Mouse (Mus musculus) embryonic facial prominence, embryonic 13.5 days (tissue): Measurements from ENCODE around the gene Map3k6. TPM values are rescaled to one million over a fixed set of nuclear protein-coding genes. Genes with fewer than 3 reads are reported as not detected.

Experiments used
- ATAC-seq: fragments of 200-750 bp; cut with Nextera tagmentation; 2 replicates; pipeline ENCODE4 v1.8.0; 2017; ENCODE audit warnings: low read depth; ENCODE audit not compliant: insufficient number of reproducible peaks, insufficient read depth, low FRiP score, low TSS enrichment
- H3K27ac ChIP-seq: fragments of 300-500 bp; sonication (generic); 2 replicates; pipeline ENCODE4 v1.5.1; 2015; ENCODE audit warnings: moderate library complexity, mild to moderate bottlenecking, inconsistent platforms
- H3K27me3 ChIP-seq: fragments of 300-500 bp; sonication (generic); 2 replicates; pipeline ENCODE4 v1.6.1; 2015; ENCODE audit warnings: mild to moderate bottlenecking, inconsistent platforms
- H3K36me3 ChIP-seq: fragments of 300-500 bp; sonication (generic); 2 replicates; pipeline ENCODE4 v1.6.1; 2015; ENCODE audit warnings: mild to moderate bottlenecking, inconsistent platforms
- H3K4me1 ChIP-seq: fragments of 300-500 bp; sonication (generic); 2 replicates; pipeline ENCODE4 v1.6.1; 2015; ENCODE audit warnings: inconsistent platforms
- H3K4me2 ChIP-seq: fragments of 300-500 bp; sonication (generic); 2 replicates; pipeline ENCODE4 v1.6.1; 2015; ENCODE audit warnings: moderate library complexity, mild to moderate bottlenecking, inconsistent platforms
- H3K4me3 ChIP-seq: fragments of 300-500 bp; sonication (generic); 2 replicates; pipeline ENCODE4 v1.5.1; 2015; ENCODE audit warnings: mild to moderate bottlenecking, inconsistent platforms
- H3K9ac ChIP-seq: fragments of 300-500 bp; sonication (generic); 2 replicates; pipeline ENCODE4 v1.6.1; 2015; ENCODE audit warnings: mild to moderate bottlenecking, inconsistent platforms
- H3K9me3 ChIP-seq: fragments of 300-500 bp; sonication (generic); 2 replicates; pipeline ENCODE4 v1.6.1; 2016; ENCODE audit warnings: inconsistent platforms
- WGBS: fragments of 180-500 bp; shearing (Covaris S2); methylation state at CpG from one replicate; pipeline ENCODE4 v1.1.7; 2015; ENCODE audit warnings: mixed read lengths; 5-methylcytosine and 5-hydroxymethylcytosine counted together
- polyA plus RNA-seq: library from polyadenylated mRNA; unstranded; fragments of >200 nt; fragmentation: Nextera tagmentation; extraction: Ambion mirVana; gene quantifications from 2 replicates; pipeline ENCODE4 v1.2.1, GENCODE M21; 2015

The Map3k6 gene
- polyA plus RNA-seq, 1 experiment from 2014 or later, result 4.8 TPM

DNA sequence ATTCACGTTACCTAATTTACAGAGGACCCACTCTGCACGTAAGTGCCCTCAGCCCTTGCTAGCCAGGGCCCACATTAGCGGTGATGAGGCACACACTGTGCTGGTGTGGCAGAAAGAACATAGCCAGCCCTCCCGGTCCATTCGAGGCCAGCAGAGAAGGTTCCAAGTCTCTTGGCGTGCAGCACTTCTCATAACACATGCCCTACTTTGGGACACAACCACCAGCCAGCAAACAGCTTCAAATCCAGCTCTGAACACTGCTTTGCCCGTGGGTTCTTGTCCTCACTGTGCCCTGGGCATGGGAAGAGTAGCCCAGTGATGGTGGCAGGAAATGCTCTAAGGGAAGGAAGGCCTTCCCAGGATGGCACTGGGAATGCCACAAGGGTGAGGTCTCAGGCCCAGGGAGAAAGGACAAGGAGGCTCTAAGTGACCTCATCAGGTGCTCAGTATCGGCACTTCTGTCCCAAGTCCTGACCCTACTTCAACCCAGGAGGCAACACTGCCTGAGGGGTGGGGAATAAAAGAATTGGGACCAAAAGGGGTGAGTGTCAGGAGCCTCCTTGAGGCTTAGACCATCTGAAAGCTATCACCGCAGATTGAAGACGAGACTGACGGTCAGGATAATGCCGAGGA, 25.7 kb downstream of the Map3k6 start:
- H3K36me3 ChIP-seq, result peaks cover 80% of the 10 kb centered on the region
- H3K9ac ChIP-seq, result no peak overlapping the region
- no peaks in the 10 kb centered on the region for H3K4me1 ChIP-seq
- no peak overlapping the region for H3K4me2 ChIP-seq
- ATAC-seq, result no peak
- no peaks in the 10 kb centered on the region for H3K27me3 ChIP-seq
- no peak overlapping the region for H3K4me3 ChIP-seq
- no peak overlapping the region for H3K27ac ChIP-seq
- H3K9me3 ChIP-seq, result no peaks in the 10 kb centered on the region
- WGBS, result 91% methylated on average over 12 of the region's 12 CpGs

DNA sequence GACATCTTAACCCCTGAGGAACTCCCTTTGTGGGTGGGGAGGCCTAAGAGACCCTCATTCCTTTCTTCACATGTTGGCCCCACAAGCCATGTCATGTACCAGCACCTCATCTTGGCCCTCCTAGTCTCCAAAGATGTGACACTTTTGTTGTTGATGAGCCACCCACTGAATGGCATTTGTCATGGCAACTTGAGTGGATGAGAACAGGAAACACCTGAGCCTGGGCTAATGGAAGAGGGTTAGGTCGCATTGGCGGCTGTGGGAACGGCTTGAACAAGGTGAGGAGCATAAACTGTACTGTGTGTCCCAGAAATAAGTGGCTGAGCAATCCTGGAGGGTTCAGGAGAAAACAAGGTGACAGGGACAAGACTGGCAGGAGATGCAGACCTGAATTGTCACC, 28.3 kb downstream of the Map3k6 start:
- no peak overlapping the region for H3K4me3 ChIP-seq
- H3K27ac ChIP-seq, result no peak overlapping the region
- H3K36me3 ChIP-seq, result peaks cover 69% of the 10 kb centered on the region
- WGBS, result 89% methylated on average over 3 of the region's 3 CpGs
- H3K9ac ChIP-seq, result no peak overlapping the region
- no peaks in the 10 kb centered on the region for H3K27me3 ChIP-seq
- H3K4me1 ChIP-seq, result no peaks in the 10 kb centered on the region
- H3K4me2 ChIP-seq, result no peak overlapping the region
- H3K9me3 ChIP-seq, result no peaks in the 10 kb centered on the region
- no peak for ATAC-seq

- Histone ChIP-seq H3K9ac (no peak overlapping the region), H3K27ac (no peak overlapping the region), H3K4me1 (no peaks in the 10 kb centered on the region), H3K9me3 (no peaks in the 10 kb centered on the region), H3K27me3 (no peaks in the 10 kb centered on the region), H3K4me2 (no peak overlapping the region), H3K4me3 (no peak overlapping the region), H3K36me3 (peaks cover 64% of the 10 kb centered on the region)
- WGBS, result 96% methylated on average over 3 of the region's 3 CpGs
- no peak for ATAC-seq
These were observed 29.0 kb downstream of the Map3k6 start for GRCm38 (mm10) chr4:133269596-133269995.

DNA sequence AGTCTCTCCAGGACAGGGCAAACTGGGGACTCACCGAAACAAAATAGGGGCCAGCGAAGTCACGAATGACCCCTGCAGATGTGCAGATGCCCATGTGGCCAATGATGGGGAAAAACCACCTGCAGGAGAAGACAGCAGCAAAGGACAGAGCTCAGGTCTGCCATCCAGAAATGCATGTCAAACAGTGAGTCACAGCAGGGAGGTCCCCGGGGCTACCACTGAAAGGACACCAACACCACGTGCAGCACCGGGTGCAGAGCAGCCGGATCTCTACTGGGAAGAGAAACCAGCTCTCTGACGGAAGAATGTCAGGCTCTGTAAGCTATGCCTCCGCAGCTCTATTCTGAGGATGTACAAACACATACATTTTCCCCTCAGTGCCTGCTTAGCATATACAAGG, 30.3 kb downstream of the Map3k6 start:
- H3K36me3 ChIP-seq, result peaks cover 50% of the 10 kb centered on the region
- no peak for ATAC-seq
- H3K27ac ChIP-seq, result no peak overlapping the region
- no peak overlapping the region for H3K4me3 ChIP-seq
- peaks cover 5% of the 10 kb centered on the region for H3K4me1 ChIP-seq
- H3K9ac ChIP-seq, result no peak overlapping the region
- 88% methylated on average over 9 of the region's 9 CpGs for WGBS
- no peaks in the 10 kb centered on the region for H3K27me3 ChIP-seq
- no peaks in the 10 kb centered on the region for H3K9me3 ChIP-seq
- H3K4me2 ChIP-seq, result no peak overlapping the region

GRCm38 (mm10) chr4:133277104-133278026, 36.7 kb downstream of the Map3k6 start, which contains the start of gene Tmem222:
Gene Tmem222 (minus strand): TSS chr4:133277792.
- H3K27me3 ChIP-seq, result no peaks in the 10 kb centered on the region
- no peaks in the 10 kb centered on the region for H3K36me3 ChIP-seq
- no peaks in the 10 kb centered on the region for H3K9me3 ChIP-seq
- peak within 1 kb of the TSS; percentile 92 for H3K27ac ChIP-seq
- under 1% methylated on average over 73 of the region's 73 CpGs for WGBS
- H3K4me3 ChIP-seq, result peak within 1 kb of the TSS; percentile 75
- ATAC-seq, result peak; percentile 80
- peak within 1 kb of the TSS; percentile 72 for H3K4me2 ChIP-seq
- peak within 1 kb of the TSS; percentile 91 for H3K9ac ChIP-seq
- peaks cover 36% of the 10 kb centered on the region for H3K4me1 ChIP-seq

GRCm38 (mm10) chr4:133278067-133278466, 37.4 kb downstream of the Map3k6 start:
- no peaks in the 10 kb centered on the region for H3K27me3 ChIP-seq
- H3K9ac ChIP-seq, result peak overlapping the region; percentile 91
- H3K27ac ChIP-seq, result peak overlapping the region; percentile 92
- ATAC-seq, result no peak
- H3K4me1 ChIP-seq, result peaks cover 43% of the 10 kb centered on the region
- peak overlapping the region; percentile 75 for H3K4me3 ChIP-seq
- H3K4me2 ChIP-seq, result peak overlapping the region; percentile 72
- no peaks in the 10 kb centered on the region for H3K36me3 ChIP-seq
- H3K9me3 ChIP-seq, result no peaks in the 10 kb centered on the region
- WGBS, result 23% methylated on average over 6 of the region's 6 CpGs

DNA sequence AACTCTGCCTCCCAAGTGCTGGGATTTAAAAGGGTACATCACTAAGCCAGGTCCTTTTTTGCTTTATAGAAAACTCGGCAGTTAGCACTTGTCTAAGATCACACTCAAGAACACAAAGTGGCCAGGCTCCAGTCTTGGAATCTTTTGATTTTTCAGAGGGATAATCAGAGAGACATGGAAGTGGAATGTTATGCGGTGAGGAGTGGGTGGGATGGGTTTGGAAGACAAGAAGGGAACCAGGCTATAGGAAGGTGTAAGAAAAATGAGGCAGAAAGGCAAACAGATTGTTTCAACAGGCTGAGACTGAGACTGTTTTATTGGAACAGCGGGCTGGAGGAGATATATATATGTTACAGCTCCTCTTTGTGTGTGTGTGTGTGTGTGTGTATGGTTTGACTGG, 37.9 kb downstream of the Map3k6 start:
- no peaks in the 10 kb centered on the region for H3K36me3 ChIP-seq
- peaks cover 44% of the 10 kb centered on the region for H3K4me1 ChIP-seq
- peak overlapping the region; percentile 91; the same call in 1 of the 2 replicates for H3K9ac ChIP-seq
- H3K9me3 ChIP-seq, result no peaks in the 10 kb centered on the region
- ATAC-seq, result no peak
- H3K27ac ChIP-seq, result peak overlapping the region; percentile 92
- peak overlapping the region; percentile 72 for H3K4me2 ChIP-seq
- WGBS, result 80% methylated on average over 3 of the region's 3 CpGs
- peak overlapping the region; percentile 75; the same call in 1 of the 2 replicates for H3K4me3 ChIP-seq
- no peaks in the 10 kb centered on the region for H3K27me3 ChIP-seq

DNA sequence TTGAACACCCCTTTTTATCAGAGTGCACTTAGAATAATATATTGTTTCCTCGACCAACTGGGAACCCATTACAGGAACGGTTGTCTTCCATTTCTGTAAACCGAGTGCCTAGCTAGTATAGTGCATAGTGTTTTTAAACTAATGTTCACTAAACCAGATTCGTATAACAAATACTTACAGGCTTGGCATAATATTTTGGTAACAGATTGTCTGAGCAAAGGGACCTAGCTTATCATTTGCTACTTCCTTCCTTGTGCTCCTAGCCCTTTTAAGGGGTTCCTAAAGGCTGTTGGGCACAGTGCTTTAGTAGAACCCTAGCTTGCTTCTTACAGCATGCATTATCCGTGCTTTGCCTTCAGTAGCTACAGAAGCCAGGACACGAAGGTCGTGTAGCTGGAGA, 40.9 kb downstream of the Map3k6 start:
- Histone ChIP-seq H3K9ac (peak overlapping the region; percentile 55), H3K4me1 (peaks cover 32% of the 10 kb centered on the region), H3K27ac (peak overlapping the region; percentile 96), H3K36me3 (no peaks in the 10 kb centered on the region), H3K4me3 (no peak overlapping the region), H3K9me3 (no peaks in the 10 kb centered on the region), H3K4me2 (peak overlapping the region; percentile 44), H3K27me3 (no peaks in the 10 kb centered on the region)
- no peak for ATAC-seq
- WGBS, result 30% methylated on average over 7 of the region's 7 CpGs

- H3K4me3 ChIP-seq, result no peak overlapping the region
- peak overlapping the region; percentile 96 for H3K27ac ChIP-seq
- H3K27me3 ChIP-seq, result no peaks in the 10 kb centered on the region
- 9% methylated on average over 5 of the region's 5 CpGs for WGBS
- H3K9ac ChIP-seq, result peak overlapping the region; percentile 55
- H3K36me3 ChIP-seq, result no peaks in the 10 kb centered on the region
- ATAC-seq, result peak; percentile 64
- peaks cover 29% of the 10 kb centered on the region for H3K4me1 ChIP-seq
- no peaks in the 10 kb centered on the region for H3K9me3 ChIP-seq
- H3K4me2 ChIP-seq, result peak overlapping the region; percentile 44
These were observed 41.4 kb downstream of the Map3k6 start for GRCm38 (mm10) chr4:133281951-133282481.

DNA sequence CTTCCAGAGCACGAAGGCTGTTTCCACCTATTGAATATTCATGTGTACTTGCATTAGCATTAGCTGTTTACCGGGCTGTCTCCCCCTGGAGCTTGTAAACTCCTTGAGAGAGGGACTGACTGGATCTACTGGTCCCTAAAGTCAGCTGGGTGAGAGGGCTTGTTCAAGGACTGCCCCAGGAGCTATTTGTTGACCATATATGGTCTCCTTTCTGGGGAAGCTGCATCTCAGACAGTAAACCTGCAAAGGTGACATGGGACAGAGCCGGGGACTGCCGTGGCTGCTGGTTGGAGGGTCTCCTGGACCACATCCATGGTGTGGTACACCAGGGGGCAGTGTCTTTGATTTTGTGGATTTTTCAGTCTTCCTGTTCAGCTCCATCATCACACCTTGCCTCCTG, 42.0 kb downstream of the Map3k6 start:
- H3K27me3 ChIP-seq, result no peaks in the 10 kb centered on the region
- peak overlapping the region; percentile 55 for H3K9ac ChIP-seq
- H3K36me3 ChIP-seq, result no peaks in the 10 kb centered on the region
- H3K4me3 ChIP-seq, result no peak overlapping the region
- peaks cover 29% of the 10 kb centered on the region for H3K4me1 ChIP-seq
- ATAC-seq, result no peak
- WGBS, result 14% methylated on average over 4 of the region's 4 CpGs
- no peaks in the 10 kb centered on the region; the same call in 1 of the 2 replicates for H3K9me3 ChIP-seq
- peak overlapping the region; percentile 96 for H3K27ac ChIP-seq
- peak overlapping the region; percentile 44 for H3K4me2 ChIP-seq

GRCm38 (mm10) chr4:133285299-133285698, 44.7 kb downstream of the Map3k6 start:
- Histone ChIP-seq H3K36me3 (no peaks in the 10 kb centered on the region), H3K27me3 (no peaks in the 10 kb centered on the region), H3K4me2 (no peak overlapping the region), H3K9ac (no peak overlapping the region), H3K9me3 (no peaks in the 10 kb centered on the region; the same call in 1 of the 2 replicates), H3K4me3 (no peak overlapping the region), H3K4me1 (peaks cover 24% of the 10 kb centered on the region), H3K27ac (peak overlapping the region; percentile 24; the same call in 1 of the 2 replicates)
- no peak for ATAC-seq
- 77% methylated on average over 3 of the region's 3 CpGs for WGBS
